Mouse (Mus musculus) cerebral cortex, adult 2 months (tissue): Measurements from ENCODE around the gene Cul3.

ENCODE experiments used
- WGBS: fragments of 180-500 bp; shearing (Covaris S2); methylation state at CpG from one replicate; pipeline ENCODE4 v1.1.7; 2018; 5-methylcytosine and 5-hydroxymethylcytosine counted together

Gene Cul3

DNA sequence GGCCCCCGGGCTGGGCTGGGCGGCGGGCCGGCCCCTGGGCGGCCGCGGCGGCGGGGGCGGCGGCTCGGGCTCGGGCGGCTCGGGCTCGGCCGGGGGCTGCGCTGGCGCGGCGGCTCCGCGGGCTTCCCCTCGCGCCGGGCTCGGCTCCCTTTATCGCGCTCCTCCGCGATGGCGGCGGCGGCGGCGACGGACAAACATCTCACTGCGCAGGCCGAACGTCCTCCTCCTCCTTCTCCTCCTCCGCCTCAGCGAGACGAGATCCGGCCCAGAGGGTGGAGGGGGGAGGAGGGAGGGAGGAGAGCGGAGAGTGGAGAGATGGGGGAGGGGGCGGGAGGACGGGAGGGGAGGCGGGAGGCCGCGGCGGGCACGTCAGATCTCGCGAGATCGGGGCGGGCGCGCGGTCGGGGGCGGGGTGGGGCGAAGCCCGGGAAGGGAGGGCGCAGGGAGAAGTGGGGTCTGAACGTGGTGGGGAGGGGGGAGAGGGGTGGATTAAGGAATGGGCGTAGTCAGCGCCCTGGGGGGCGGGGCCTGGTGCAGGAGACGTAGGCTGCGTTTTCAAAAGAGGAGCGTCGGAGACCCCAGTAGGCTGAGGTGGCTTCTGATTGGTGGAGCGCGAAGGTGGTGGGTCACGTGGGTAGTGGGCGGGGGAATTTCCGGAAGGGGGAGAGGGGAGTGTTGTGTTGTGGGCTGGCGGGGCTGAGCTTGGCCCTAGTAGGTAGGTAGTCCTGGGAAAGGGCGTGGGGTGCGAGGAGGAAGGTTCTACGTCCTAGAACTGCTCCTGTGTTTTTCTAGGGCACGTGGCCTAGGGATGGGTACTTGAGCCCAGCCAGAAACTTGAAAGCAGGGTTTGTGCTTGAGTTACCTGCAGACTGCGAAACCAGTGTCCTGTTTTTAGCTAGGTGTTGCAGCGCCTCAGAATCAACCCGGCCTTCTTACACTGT, at the start of gene Cul3:
Gene Cul3 (minus strand): TSS at position 45 of the 941 bp plus-strand sequence.
- WGBS: 3% methylated on average over 74 of the region's 85 CpGs

- WGBS: 62% methylated on average over 7 of the region's 7 CpGs
Observed at GRCm38 (mm10) chr1:80389518-80389917, 49.2 kb upstream of the Cul3 start.

- WGBS: 76% methylated on average over 25 of the region's 25 CpGs
Observed at GRCm38 (mm10) chr1:80383613-80384589, 43.6 kb upstream of the Cul3 start.

DNA sequence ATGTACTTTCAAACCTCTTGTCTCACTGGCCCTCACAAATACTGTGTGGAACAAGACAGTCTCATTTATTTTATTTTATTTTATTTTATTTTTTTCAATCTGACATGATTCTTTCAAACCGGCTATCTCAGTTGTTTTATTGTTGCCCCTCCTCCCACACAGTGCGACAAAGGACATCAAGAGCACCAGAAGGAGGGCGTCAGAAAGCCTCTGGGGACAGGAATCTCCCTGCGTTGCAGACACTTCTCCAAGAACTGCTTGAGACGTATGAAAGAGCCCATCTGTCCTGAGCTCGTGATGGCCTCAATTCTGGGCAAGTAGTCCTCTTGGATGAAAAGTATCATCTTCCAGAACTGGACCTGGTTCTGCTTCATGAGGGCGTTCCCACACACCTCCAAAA, 42.6 kb upstream of the Cul3 start:
- WGBS: 81% methylated on average over 7 of the region's 7 CpGs

GRCm38 (mm10) chr1:80381302-80381701, 41.0 kb upstream of the Cul3 start:
- WGBS: 15% methylated on average over 4 of the region's 4 CpGs

GRCm38 (mm10) chr1:80372010-80372409, 31.7 kb upstream of the Cul3 start:
- 33% methylated on average over 3 of the region's 3 CpGs for WGBS

DNA sequence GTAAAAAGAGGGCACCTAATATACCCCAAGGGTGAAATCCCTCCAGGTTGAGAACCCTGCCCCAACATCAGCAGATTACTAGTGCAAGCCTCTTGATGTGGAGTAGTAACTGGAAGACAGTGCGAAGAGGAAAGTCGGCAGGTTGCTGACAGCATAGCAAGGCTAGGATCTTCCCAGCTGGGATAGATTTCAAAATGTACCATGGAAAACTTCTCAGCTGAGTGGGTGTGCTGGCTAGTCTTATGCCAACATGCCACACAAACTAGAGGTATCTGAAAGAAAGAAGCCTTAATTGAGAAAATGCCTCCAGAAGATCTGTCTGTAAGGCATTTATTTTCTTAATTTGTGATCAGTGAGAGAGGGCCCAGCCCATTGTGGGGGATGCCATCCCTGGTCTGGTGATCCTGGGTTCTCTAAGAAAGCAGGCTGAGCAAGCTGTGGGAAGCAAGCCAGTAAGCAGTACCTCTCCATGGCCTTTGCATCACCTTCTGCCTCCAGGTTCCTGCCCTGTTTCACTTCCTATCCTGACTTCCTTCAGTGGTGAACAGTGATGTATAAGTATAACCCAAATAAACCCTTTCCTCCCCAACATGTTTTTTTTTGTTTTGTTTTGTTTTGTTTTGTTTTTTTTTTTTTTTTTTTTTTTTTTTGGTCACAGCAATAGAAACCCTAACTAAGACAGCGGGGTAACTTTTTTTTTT, 31.1 kb upstream of the Cul3 start:
- 66% methylated on average over 3 of the region's 3 CpGs for WGBS

DNA sequence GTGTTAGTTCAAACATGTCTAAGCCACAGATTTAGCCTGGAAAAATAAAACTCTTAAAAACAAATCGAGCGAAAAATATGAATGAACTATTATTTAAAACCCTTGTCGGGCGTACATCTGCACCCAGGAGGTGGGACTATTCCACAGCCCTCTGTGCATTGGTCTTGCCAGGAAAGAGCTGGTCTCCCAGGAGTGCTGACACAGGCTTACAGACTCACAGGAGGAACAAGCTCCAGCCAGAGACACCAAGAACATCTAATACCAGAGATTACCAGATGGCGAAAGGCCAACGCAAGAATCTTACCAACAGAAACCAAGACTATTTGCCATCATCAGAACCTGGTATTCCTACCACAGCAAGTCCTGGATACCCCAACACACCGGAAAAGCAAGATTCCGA, 23.2 kb upstream of the Cul3 start:
- 94% methylated on average over 8 of the region's 8 CpGs for WGBS

- 83% methylated on average over 2 of the region's 2 CpGs for WGBS
Observed at GRCm38 (mm10) chr1:80362946-80363345, 22.7 kb upstream of the Cul3 start.

DNA sequence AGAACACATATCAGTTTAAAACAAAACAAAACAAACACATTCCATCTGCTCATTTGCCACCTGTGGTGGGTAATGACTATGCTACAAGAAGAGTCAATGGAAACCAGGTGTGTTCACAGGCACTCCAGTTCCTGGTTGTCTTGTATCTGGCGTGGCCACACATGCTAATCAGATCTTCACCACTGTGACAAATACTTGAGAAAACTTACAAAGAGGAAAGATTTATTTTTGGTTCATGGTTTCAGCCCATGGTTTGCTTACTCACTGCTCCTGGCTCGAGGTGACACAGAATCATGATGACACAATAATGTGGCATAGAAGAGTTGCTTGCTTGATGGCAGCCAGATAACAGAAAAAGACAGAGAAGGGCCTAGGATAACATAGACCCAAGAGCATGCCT, 22.1 kb upstream of the Cul3 start:
- WGBS: 53% methylated on average over 2 of the region's 2 CpGs

DNA sequence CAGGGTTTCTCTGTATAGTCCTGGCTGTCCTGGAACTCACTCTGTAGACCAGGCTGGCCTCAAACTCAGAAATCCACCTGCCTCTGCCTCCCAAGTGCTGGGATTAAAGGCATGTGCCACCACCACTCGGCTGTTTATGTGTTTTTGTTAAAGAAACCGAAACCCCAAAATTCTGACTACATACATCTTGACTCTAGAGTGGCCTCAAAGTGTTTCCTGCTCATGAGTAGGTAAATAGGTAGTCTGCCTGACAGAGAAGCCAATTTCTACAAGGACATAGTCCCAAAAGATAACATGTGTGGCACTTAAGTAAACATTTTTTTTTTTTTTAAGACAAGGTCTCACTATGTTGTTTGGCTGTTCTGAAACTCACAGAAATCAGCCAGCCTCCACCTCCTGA, 21.5 kb upstream of the Cul3 start:
- 90% methylated on average over 2 of the region's 2 CpGs for WGBS

DNA sequence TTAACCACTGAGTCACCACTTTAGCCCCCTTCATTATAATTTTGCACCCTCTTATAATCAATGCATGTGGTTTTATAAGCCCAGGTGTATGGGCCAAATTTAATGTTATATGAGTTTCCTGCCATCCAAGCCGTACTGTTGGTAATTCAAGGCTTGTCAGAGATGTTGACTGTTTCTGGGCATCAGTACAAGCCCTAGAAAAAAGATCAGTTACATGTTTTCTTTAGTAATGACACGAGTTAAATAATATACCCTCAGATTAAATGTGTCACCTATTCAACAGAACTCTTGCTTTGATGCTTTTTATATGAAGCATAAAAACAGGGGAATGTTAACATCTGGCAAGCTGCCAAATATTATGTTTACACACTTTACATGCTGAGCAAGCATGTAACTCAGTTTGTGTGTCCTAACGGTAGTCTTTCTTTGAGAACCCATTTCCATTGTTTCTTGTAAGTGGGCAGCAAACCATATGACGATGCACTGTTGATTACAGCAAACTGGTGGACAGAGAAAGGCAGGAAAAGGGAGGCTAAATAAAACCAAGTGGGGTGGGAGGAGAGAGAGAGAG, 19.8 kb upstream of the Cul3 start:
- WGBS: 20% methylated on average over 4 of the region's 4 CpGs

DNA sequence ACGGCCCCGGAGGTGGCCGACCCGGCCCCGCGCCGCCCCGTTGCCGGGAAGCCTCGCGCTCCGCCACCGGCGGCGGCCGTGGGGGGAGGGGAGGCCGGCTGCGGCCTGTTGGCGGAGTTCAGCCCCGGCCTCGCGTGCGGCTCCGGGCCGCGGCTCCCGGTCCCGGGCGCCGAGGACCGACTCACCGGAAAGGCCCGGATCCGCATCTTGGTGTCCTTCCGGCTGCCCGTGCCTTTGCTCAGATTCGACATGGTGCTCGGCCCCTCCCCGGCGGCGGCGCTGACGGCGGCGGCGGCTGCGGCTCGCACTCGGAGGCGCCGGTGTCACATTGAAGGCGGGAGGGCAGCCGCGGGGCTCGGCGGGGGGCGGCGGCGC, 232 bp downstream of the Cul3 start:
- WGBS: under 1% methylated on average over 58 of the region's 59 CpGs

- WGBS: under 1% methylated on average over 33 of the region's 33 CpGs
Observed at GRCm38 (mm10) chr1:80339425-80340021, 757 bp downstream of the Cul3 start.

DNA sequence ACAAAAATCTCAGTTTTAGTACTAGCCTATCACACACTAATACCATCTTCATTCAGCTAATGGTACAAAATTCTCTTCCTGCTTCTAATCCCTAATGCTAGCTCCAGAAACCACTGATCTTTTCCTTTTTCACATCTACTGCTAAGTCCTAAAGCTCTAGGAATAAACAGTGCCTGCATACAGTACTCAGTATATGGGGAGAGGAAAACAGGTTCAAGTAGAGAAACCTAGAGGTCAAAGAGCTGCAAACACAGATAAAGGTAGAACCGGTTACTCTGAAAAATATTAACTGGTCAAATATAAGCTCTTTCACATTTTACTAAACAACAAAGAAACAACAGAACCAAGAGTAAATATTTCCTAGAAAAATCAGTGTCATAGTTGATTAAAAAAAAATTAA, 1.9 kb downstream of the Cul3 start:
- WGBS: 24% methylated on average over 1 of the region's 1 CpGs

GRCm38 (mm10) chr1:80335726-80336368, 4.4 kb downstream of the Cul3 start:
- 90% methylated on average over 1 of the region's 1 CpGs for WGBS

DNA sequence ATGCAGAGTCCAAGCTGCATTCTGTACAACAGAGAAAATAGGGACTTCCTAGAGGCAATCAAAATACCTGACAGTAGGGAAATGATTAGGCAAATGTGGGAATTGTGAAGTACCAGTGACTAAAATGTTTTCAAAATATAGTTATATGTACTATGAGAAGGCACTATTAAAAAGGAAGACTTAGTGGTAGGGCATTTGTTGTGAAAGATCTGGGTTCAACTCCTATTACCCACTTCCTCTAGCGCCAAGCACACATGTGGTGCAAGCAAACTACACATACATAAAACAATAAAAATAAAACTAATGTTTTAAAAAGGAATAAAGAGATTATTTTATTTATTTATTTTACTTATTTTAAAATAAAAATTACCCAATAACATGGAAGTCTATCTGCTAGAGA, 5.2 kb downstream of the Cul3 start:
- 98% methylated on average over 1 of the region's 1 CpGs for WGBS

- WGBS: 86% methylated on average over 2 of the region's 2 CpGs
Observed at GRCm38 (mm10) chr1:80330970-80331369, 9.3 kb downstream of the Cul3 start.

- 67% methylated on average over 2 of the region's 2 CpGs for WGBS
Observed at GRCm38 (mm10) chr1:80325761-80326160, 14.5 kb downstream of the Cul3 start.

DNA sequence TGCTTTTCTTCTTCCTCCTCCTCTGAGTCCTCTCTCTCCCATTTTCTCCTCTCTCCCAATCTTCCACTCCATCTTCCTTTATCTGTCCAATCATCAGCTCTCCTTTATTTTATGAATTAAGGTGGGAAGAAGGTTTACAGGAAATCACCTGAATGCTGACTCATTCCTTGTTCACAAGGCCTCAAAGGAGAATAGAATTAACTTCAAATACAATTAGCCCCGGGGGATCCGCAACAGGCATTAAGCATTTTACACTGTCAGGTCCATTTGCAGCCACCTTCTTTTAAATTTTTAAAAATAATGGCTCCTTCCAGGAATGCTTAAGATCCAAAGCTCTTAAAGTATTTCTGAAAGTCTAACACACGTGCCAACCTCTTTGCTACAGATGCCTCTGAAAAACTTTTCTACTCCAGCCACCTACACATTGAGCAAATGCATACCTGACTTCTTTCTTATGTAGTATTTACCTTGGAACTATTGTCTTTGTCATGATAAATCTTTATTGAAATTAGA, 24.7 kb downstream of the Cul3 start:
- WGBS: 76% methylated on average over 3 of the region's 3 CpGs
